Mouse (Mus musculus): ENCODE data around the gene Mfsd10.

Mfsd10 gene

DNA sequence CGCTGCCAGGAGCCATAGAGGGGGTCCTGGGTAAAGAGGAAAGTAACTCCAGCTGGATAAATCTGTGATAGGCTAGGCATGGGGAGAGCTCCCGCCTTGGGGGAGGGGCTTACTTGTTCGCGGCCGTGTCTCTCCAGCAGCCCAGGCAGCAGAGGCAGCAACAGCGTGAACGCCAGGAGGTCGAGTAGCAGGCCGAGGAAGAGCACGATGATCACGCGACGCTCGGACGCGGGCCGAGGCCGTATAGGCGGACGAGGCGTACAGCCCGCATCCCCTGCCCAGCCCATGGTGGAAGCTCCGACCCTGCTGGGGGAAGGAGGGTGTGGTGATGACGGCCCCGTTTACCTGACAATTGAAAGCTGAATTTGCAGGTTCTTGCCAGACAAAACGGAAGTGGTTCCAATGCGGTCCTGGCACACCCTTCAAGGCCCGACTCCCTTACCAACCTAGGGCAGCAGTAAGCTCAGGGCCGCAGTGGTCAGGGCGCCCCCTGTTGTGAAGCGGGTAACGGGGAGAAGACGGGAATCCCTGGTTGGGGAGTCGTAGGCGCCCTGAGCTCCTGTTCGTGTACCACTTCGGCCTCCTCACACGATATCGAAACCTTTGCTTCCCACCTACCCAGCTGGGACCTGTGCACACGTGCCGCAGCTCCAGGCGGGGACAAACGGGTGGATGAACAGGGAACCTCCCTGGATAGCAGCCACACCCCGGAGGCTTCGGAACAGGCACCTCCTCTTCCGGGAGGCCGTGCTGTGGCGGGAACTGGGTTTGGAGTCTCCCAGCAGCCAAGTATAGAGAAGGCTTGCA lies at the start of gene Mfsd10:
Mfsd10 (minus strand) TSS at position 732 of the 807 bp plus-strand sequence.
- DNase-seq = peak; percentile 86

GRCm38 (mm10) chr5:34670280-34670679 lies 33.3 kb upstream of the Mfsd10 start:
- no peak for DNase-seq

DNA sequence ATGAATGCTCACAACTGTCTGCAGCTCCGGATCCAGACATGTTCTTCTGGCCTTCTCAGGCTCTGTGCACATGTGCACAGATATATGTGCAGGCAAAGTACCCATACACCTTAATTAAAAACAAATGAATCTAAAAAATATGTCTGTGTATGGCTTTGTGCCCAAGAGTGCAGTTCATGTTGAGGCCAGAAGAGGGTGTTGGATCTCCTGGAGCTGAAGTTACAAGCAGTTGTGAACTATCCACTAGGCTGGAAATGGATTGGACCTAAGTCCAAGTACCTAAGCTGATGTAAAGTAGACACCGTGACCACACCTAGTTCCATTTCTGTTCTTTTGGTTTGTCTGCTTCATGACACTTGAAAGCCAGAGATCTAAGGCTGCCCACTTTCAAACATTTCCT lies 32.5 kb upstream of the Mfsd10 start:
- no peak for DNase-seq

GRCm38 (mm10) chr5:34663231-34663630 lies 26.2 kb upstream of the Mfsd10 start:
- no peak for DNase-seq

- DNase-seq = no peak
These were observed 24.9 kb upstream of the Mfsd10 start for GRCm38 (mm10) chr5:34661909-34662308.

GRCm38 (mm10) chr5:34660591-34661130 lies 23.6 kb upstream of the Mfsd10 start:
- DNase-seq = no peak

DNA sequence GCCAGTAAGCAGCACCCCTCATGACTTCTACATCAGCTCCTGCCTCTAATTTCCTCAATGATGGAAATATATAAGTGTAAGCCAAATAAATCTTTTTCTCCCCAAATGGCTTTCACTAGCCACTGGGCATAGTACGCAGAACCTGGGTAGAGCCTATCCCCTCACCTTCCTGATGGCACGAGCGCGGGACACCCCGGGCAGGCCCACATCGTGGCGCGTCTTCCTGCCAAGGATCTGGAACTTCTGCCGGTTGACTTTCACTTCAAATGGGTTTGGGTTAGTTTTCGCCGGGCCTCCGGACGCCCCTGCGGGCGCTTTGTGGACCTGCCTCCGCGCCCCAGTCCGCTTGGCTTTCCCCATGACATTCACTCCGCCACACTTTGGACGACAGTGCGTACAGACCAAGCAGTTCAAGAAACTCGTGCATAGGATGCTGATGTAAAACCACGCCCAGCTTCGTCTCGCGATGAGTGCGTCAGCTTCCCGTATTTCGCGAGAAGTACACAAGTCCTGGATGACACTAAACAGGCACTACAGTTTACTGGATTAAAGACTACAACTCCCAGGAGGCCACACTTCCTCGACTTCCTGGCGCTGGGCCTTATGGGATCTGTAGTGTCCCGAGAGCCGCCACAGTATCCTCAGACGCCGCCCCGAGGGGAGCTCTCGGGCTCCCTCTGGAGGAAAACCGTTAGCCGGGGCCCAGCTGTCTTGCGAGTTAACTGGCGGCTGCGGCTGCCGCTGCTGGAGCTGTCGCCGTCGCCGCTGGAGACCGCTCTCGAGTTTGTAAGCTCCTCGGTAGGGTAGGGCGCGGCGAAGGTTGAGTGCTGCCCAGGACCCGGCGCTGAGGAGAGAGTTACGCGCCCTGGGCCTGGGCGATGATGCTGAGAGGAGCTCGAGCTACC lies 22.9 kb upstream of the Mfsd10 start, which contains the start of the genes Nop14 and Grk4:
Nop14 (minus strand) TSS at position 463 of the 905 bp plus-strand sequence.
Grk4 (plus strand) TSS at position 694 of the 905 bp plus-strand sequence.
- peak; percentile 99 for DNase-seq

DNA sequence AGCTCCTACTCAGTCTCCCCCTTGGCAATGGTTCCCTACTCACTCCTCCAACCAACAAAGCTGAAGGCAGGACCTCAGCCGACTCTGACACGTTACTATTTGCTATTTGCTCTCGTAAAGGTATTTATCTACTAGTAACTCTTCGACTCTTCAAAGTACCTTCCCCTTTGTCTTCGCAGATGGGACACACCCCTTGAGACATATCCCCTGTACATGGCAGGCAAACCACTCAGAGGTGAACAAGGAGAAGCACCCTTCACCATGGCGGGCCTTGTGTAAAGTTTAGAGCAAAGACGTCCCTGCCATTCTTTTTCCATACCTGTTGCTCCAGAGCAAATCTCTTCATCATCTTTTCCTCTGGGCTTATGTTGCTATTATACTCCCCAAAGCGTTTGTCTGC lies 20.5 kb upstream of the Mfsd10 start:
- DNase-seq = no peak

DNA sequence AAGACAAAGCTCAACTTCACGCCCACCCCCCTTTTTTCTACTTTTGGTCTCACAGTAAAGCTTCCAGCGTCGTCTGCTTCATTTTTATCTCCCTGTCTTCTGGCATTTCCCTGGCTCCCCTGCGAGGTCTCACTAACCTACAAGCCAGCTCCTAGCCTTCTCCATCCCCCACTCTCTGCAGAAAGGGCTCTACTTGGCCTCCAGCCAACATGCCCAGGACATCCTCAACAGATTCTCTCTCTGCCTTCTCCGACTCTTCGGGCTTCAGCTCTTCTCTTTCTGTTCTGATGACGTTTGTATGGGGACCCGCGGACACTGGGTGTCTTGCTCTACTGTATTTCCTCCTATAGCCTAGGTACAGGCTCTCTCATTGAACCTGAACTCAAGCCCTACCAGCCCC lies 17.9 kb upstream of the Mfsd10 start:
- DNase-seq = no peak

GRCm38 (mm10) chr5:34652961-34653360 lies 15.9 kb upstream of the Mfsd10 start:
- DNase-seq = no peak

DNA sequence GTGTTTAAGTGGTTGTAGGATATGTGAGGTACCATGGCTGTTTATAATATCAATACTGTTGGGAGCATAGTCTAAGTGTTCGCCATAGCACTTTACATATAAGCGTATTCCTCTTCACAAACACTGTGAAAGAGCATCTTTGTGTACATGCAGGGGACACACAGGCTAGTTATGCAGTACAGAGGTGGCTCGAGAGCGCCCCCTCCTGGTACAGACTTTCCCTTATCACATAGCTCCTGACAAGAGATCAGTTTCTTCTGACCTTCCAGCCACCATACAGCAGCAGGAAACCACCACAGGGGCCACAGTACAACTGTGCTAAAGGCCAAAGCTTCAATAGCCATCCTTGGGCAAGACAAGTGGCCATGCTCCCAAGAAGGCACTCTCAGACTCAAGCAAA lies 10.6 kb upstream of the Mfsd10 start:
- DNase-seq = peak; percentile 86

DNA sequence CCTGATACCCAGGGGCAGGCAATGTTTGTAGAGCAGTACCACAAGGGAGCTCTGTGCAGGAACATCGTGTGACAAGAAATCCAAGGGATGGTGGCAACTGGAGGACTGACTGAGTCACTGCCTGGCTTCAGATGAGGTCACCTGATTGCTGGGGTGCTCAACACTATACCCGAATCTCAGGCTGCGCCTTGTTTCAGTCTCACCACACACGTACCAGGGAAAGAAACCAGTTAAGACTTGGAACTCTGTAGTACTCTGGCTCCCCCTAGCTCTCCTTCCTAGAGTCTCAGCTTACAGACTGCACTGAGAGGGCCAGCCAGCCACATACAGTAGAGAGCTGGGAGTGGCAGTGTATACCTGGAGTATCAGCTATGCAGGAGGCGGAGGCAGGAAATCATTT lies 5.9 kb upstream of the Mfsd10 start:
- peak; percentile 57 for DNase-seq

DNA sequence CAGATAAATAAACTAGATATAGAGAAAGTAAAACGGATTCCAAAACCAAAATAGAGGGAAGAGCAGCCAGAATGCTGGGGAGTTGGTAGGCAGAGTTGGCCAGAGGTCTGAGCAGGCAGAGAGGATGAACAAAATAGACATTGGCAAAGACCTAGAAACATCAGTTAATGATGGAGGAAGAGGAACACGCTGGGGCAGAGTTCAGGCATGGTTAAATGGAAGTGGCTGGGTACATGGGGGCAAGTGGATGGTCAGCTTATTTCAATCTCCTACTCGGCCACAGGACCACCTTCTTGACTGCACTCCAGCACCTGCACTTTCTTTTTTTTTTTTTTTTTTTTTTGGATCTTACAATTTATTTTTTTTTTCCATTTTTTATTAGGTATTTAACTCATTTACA lies 5.0 kb upstream of the Mfsd10 start:
- DNase-seq = no peak

DNA sequence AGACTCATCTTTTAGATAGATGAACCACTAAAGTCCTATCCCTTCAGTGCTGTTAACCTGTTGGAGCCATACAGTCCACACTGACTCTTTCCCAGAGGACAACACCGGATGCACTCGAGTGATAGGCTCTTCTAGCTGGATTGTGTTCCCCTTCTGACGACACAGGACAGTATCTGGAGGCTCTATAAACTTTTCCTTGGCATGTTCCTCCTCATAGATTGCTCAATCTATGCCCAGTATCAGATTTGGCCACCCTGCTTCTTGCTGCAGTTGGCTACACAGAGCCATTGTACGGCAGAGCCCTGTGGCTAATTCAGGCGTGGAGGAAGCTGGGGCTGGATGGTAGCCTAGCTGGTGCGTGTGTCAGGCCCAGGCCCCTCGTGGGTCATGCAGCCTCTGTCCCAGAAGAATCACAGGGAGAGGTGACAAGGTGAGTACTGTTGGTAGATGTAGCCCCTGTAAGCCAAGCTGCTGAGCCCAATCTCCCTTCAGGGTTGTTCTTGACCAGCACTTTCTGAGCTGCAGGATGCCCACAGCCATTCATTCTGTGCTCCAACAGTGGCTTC lies 662 bp upstream of the Mfsd10 start:
- DNase-seq = no peak

- peak; percentile 37 for DNase-seq
These were observed 1.3 kb downstream of the Mfsd10 start for GRCm38 (mm10) chr5:34635665-34636192.

DNA sequence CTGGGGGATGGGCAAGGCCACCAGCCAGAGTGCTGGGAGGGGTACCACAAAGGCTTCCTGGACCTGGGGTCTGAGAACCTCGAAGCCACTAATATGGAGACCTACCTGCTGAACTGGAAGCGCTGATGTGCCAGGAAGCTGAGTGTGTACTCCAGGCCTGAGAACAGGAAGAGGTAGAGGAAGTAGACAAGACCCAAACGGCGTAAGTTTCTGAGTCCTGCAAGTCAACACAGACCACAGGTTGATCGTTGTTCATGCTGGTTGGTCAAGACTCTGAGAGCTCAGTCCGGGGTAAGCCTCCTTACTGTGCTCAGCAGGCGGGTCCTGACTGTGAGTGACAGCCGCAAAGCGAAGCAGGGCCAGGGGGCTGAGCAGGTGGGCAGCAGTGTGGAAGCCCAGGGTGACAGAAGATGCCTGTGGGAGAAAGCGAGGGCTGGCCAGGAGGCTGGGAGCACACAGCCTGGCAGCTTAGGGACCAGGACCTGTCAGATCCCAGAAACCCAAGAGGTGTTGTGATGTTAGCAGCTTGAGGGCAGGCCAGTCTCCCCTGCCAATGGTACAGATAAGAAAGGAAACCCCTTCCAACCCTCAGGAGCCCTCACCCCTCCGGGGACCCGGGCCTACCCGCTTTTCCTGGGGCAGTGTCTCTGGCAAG lies 2.1 kb downstream of the Mfsd10 start:
- DNase-seq = peak; percentile 17

DNA sequence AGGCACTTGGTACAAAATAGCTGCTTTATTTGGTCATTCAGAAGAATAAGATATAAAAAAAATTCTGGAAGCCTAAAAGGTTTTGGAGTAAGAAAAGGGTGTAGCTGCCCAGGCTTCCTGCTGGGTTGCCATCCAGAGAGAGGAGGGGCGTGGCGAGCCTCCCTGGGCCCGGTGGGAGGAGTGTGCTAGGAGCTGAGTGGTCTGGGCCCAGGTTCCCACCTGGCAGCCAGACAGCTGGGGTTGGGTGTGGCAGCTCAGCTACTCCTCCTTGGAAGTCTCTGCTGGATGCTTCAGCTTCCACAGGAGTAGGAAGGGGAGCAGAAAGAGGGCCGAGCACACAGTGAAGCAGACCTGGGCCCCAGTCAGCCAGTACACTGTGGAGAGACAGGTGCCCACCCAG lies 3.4 kb downstream of the Mfsd10 start:
- DNase-seq = peak; percentile 31

GRCm38 (mm10) chr5:34632996-34633395 lies 4.0 kb downstream of the Mfsd10 start:
- no peak for DNase-seq

DNA sequence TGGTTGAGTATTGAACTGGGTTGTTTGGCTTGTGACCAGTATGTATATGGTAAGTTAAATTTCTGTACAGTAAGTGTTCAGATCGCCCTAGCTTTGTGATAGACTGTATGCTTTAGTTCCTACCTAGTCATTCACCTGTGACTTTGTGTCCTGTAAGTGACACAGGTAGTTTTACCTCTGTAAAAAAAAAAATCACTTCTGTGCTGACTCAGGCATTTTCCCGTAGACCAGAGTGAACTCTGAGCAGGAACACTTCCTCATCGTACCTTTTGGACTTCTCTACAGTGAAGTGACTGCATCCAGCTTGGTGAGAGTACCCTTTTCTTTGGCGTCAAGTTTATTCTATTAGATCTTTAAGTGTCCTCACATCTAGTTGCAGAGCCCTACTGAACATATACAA lies 27.0 kb downstream of the Mfsd10 start:
- DNase-seq = no peak

- DNase-seq = no peak
These were observed 28.8 kb downstream of the Mfsd10 start for GRCm38 (mm10) chr5:34608226-34608625.

- no peak for DNase-seq
These were observed 29.7 kb downstream of the Mfsd10 start for GRCm38 (mm10) chr5:34607100-34607880.
